In genomic region chr4:152028456-152028855, GRCm38 (mm10) we compare ENCODE assay signal across 8 mouse cellular contexts. TPM values are rescaled to one million over a fixed set of nuclear protein-coding genes. Genes with fewer than 3 reads are reported as not detected.
A peak's percentile ranks its signal among the peaks of the same experiment; 100 is the strongest.
DNase-seq lines count a peak whose midpoint lies in the region; ATAC-seq and TF ChIP-seq lines count a peak whose summit lies in the region.

No protein-coding gene starts in this region.

- no peak for ATAC-seq in kidney, postnatal 0 days (replicated peaks; ENCODE audit: low FRiP score, low read depth)
- ATAC-seq in embryonic facial prominence, embryonic 15.5 days (ENCODE audit: insufficient number of reproducible peaks, low FRiP score, low TSS enrichment, low read depth), result no peak
- ATAC-seq in intestine, embryonic 16.5 days, result no peak
- no peak for ATAC-seq in neural tube, embryonic 12.5 days (ENCODE audit: low FRiP score, low read depth)

- no peak overlapping the region for H3K4me3 ChIP-seq in kidney, postnatal 0 days (replicated peaks; ENCODE audit: low read depth, low read length)
- H3K4me3 ChIP-seq in embryonic facial prominence, embryonic 15.5 days (replicated peaks), result peak overlapping the region; percentile 86; the same call in 1 of the 2 replicates
- no peak overlapping the region; the same call in 1 of the 2 replicates for H3K4me3 ChIP-seq in intestine, embryonic 16.5 days (ENCODE audit: low read length)
- peak overlapping the region; percentile 83; the same call in 1 of the 2 replicates for H3K4me3 ChIP-seq in neural tube, embryonic 12.5 days

- peak overlapping the region; percentile 50; the same call in 1 of the 2 replicates for H3K9ac ChIP-seq in kidney, postnatal 0 days (ENCODE audit: low read depth, low read length)
- H3K9ac ChIP-seq in embryonic facial prominence, embryonic 15.5 days, result 0 out of 2 replicates have a peak overlapping the region, but pooled peaks have one; percentile 48
- peak overlapping the region; percentile 78; the same call in 1 of the 2 replicates for H3K9ac ChIP-seq in intestine, embryonic 16.5 days (ENCODE audit: low read depth, low read length)
- peak overlapping the region; percentile 81; the same call in 1 of the 2 replicates for H3K9ac ChIP-seq in neural tube, embryonic 12.5 days

- H3K27ac ChIP-seq in kidney, postnatal 0 days, result no peak overlapping the region
- H3K27ac ChIP-seq in embryonic facial prominence, embryonic 15.5 days (replicated peaks), result no peak overlapping the region
- H3K27ac ChIP-seq in intestine, embryonic 16.5 days (ENCODE audit: low read length), result no peak overlapping the region
- H3K27ac ChIP-seq in neural tube, embryonic 12.5 days, result no peak overlapping the region

- DNase-seq in kidney, postnatal 0 days (ENCODE audit: low spot score), result no peak
- no peak for DNase-seq in kidney, postnatal 10 days
- DNase-seq in urinary bladder, postnatal 25 days (ENCODE audit: low spot score), result no peak
- DNase-seq in right cerebral cortex, adult 2 months (ENCODE audit: low spot score in 2 of 2), result no peak
- no peak for DNase-seq in cerebellum, adult 11 months

- H3K4me1 ChIP-seq in kidney, postnatal 0 days (replicated peaks; ENCODE audit: insufficient read depth, low read length), result peaks cover 22% of the 10 kb centered on the region
- H3K4me1 ChIP-seq in embryonic facial prominence, embryonic 15.5 days, result peaks cover 57% of the 10 kb centered on the region
- peaks cover 29% of the 10 kb centered on the region for H3K4me1 ChIP-seq in intestine, embryonic 16.5 days (ENCODE audit: control insufficient read depth, insufficient read depth, low read length)
- H3K4me1 ChIP-seq in neural tube, embryonic 12.5 days, result peaks cover 46% of the 10 kb centered on the region

- no peaks in the 10 kb centered on the region for H3K27me3 ChIP-seq in kidney, postnatal 0 days (ENCODE audit: insufficient read depth, low read length)
- H3K27me3 ChIP-seq in embryonic facial prominence, embryonic 15.5 days, result no peaks in the 10 kb centered on the region
- H3K27me3 ChIP-seq in intestine, embryonic 16.5 days (replicated peaks; ENCODE audit: control insufficient read depth, insufficient read depth, low read length), result no peaks in the 10 kb centered on the region
- no peaks in the 10 kb centered on the region for H3K27me3 ChIP-seq in neural tube, embryonic 12.5 days (replicated peaks)

- H3K4me2 ChIP-seq in kidney, postnatal 0 days (ENCODE audit: low read length), result peak overlapping the region; percentile 75
- H3K4me2 ChIP-seq in embryonic facial prominence, embryonic 15.5 days (replicated peaks), result peak overlapping the region; percentile 92
- H3K4me2 ChIP-seq in intestine, embryonic 16.5 days (ENCODE audit: low read depth, low read length), result peak overlapping the region; percentile 96
- peak overlapping the region; percentile 93 for H3K4me2 ChIP-seq in neural tube, embryonic 12.5 days (replicated peaks)

- no peaks in the 10 kb centered on the region for H3K9me3 ChIP-seq in kidney, postnatal 0 days (replicated peaks; ENCODE audit: low read length)
- no peaks in the 10 kb centered on the region for H3K9me3 ChIP-seq in embryonic facial prominence, embryonic 15.5 days (replicated peaks)
- no peaks in the 10 kb centered on the region for H3K9me3 ChIP-seq in intestine, embryonic 16.5 days (ENCODE audit: control insufficient read depth, low read length)
- H3K9me3 ChIP-seq in neural tube, embryonic 12.5 days, result no peaks in the 10 kb centered on the region

- 59% methylated on average over 15 of the region's 15 CpGs for WGBS in kidney, postnatal 0 days
- WGBS in embryonic facial prominence, embryonic 15.5 days, result 71% methylated on average over 15 of the region's 15 CpGs
- 61% methylated on average over 15 of the region's 15 CpGs for WGBS in intestine, embryonic 16.5 days
- WGBS in neural tube, embryonic 12.5 days, result 66% methylated on average over 15 of the region's 15 CpGs

- no peaks in the 10 kb centered on the region for H3K36me3 ChIP-seq in kidney, postnatal 0 days (ENCODE audit: insufficient read depth, low read length)
- H3K36me3 ChIP-seq in embryonic facial prominence, embryonic 15.5 days, result peaks cover 14% of the 10 kb centered on the region
- H3K36me3 ChIP-seq in intestine, embryonic 16.5 days (ENCODE audit: control insufficient read depth, insufficient read depth, low read length), result no peaks in the 10 kb centered on the region
- H3K36me3 ChIP-seq in neural tube, embryonic 12.5 days, result peaks cover 10% of the 10 kb centered on the region

- no peak for TF ChIP-seq CTCF in kidney, postnatal 0 days (IDR thresholded peaks at IDR 0.05; ENCODE audit: low read depth)

RNA-seq across cellular contexts. Expression of gene Zbtb48, which starts 1.0 kb away (rescaled TPM):
- 14.4 and 16.3 TPM in 2 replicates for polyA plus RNA-seq in kidney, postnatal 0 days (2015; fragmentation: Nextera tagmentation; extraction: Ambion mirVana)
- polyA plus RNA-seq in embryonic facial prominence, embryonic 15.5 days (2015; fragmentation: Nextera tagmentation; extraction: Ambion mirVana), result 20.6 TPM in 2 replicates
- 13.5 and 16.6 TPM in 2 replicates for polyA plus RNA-seq in intestine, embryonic 16.5 days (2015; fragmentation: Nextera tagmentation; extraction: Ambion mirVana)
- 17.8 and 20.4 TPM in 2 replicates for polyA plus RNA-seq in neural tube, embryonic 12.5 days (2016; fragmentation: Nextera tagmentation; extraction: Ambion mirVana)

RNA-seq across cellular contexts. Expression of gene Tas1r1, which starts 9.9 kb away (rescaled TPM):
- polyA plus RNA-seq in kidney, postnatal 0 days (2015; fragmentation: Nextera tagmentation; extraction: Ambion mirVana), result 0.39 and 0.45 TPM in 2 replicates
- 1.2 TPM in 2 replicates for polyA plus RNA-seq in embryonic facial prominence, embryonic 15.5 days (2015; fragmentation: Nextera tagmentation; extraction: Ambion mirVana)
- 0.20 and 0.21 TPM in 2 replicates for polyA plus RNA-seq in intestine, embryonic 16.5 days (2015; fragmentation: Nextera tagmentation; extraction: Ambion mirVana)
- 1.2 and 1.4 TPM in 2 replicates for polyA plus RNA-seq in neural tube, embryonic 12.5 days (2016; fragmentation: Nextera tagmentation; extraction: Ambion mirVana)

RNA-seq across cellular contexts. Expression of gene Nol9, which starts 10.7 kb away (rescaled TPM):
- polyA plus RNA-seq in kidney, postnatal 0 days (2015; fragmentation: Nextera tagmentation; extraction: Ambion mirVana), result 20.0 and 20.5 TPM in 2 replicates
- 31.0 and 32.4 TPM in 2 replicates for polyA plus RNA-seq in embryonic facial prominence, embryonic 15.5 days (2015; fragmentation: Nextera tagmentation; extraction: Ambion mirVana)
- polyA plus RNA-seq in intestine, embryonic 16.5 days (2015; fragmentation: Nextera tagmentation; extraction: Ambion mirVana), result 22.4 and 22.7 TPM in 2 replicates
- 33.5 and 34.8 TPM in 2 replicates for polyA plus RNA-seq in neural tube, embryonic 12.5 days (2016; fragmentation: Nextera tagmentation; extraction: Ambion mirVana)

RNA-seq across cellular contexts. Expression of gene Klhl21, which starts 19.9 kb away (rescaled TPM):
- 10.7 and 11.2 TPM in 2 replicates for polyA plus RNA-seq in kidney, postnatal 0 days (2015; fragmentation: Nextera tagmentation; extraction: Ambion mirVana)
- 18.8 TPM in 2 replicates for polyA plus RNA-seq in embryonic facial prominence, embryonic 15.5 days (2015; fragmentation: Nextera tagmentation; extraction: Ambion mirVana)
- 7.4 and 8.3 TPM in 2 replicates for polyA plus RNA-seq in intestine, embryonic 16.5 days (2015; fragmentation: Nextera tagmentation; extraction: Ambion mirVana)
- 7.2 and 7.6 TPM in 2 replicates for polyA plus RNA-seq in neural tube, embryonic 12.5 days (2016; fragmentation: Nextera tagmentation; extraction: Ambion mirVana)

RNA-seq across cellular contexts. Expression of gene Phf13, which starts 32.4 kb away (rescaled TPM):
- polyA plus RNA-seq in kidney, postnatal 0 days (2015; fragmentation: Nextera tagmentation; extraction: Ambion mirVana), result 23.6 and 23.7 TPM in 2 replicates
- polyA plus RNA-seq in embryonic facial prominence, embryonic 15.5 days (2015; fragmentation: Nextera tagmentation; extraction: Ambion mirVana), result 34.6 and 35.1 TPM in 2 replicates
- 15.5 and 16.7 TPM in 2 replicates for polyA plus RNA-seq in intestine, embryonic 16.5 days (2015; fragmentation: Nextera tagmentation; extraction: Ambion mirVana)
- polyA plus RNA-seq in neural tube, embryonic 12.5 days (2016; fragmentation: Nextera tagmentation; extraction: Ambion mirVana), result 30.5 and 31.3 TPM in 2 replicates

Comparison
In these comparisons a context has a peak if more than half of its experiments do, and no peak if none do; other contexts are left out.
1. H3K4me3 ChIP-seq: peak in embryonic facial prominence, embryonic 15.5 days (single experiment) and neural tube, embryonic 12.5 days (single experiment); none in kidney, postnatal 0 days (single experiment) and intestine, embryonic 16.5 days (single experiment).
2. Peak in every context shown above with its lines, with median percentiles within 50 percentile points of each other: H3K4me2 ChIP-seq and H3K9ac ChIP-seq.